Mouse (Mus musculus) heart, adult 2 months (tissue): Measurements from ENCODE around the gene Timp2.

ENCODE experiments used
- CTCF ChIP-seq: fragments of 200-600 bp; IDR thresholded peaks from 2 replicates; pipeline ENCODE4 v1.8.1; 2022; ENCODE audit warnings: antibody characterized with exemption, mild to moderate bottlenecking, moderate library complexity
- POLR2A ChIP-seq: fragments of 200-500 bp; IDR thresholded peaks from 2 replicates; pipeline ENCODE4 v1.6.1; 2011; ENCODE audit warnings: mild to moderate bottlenecking, low read depth, low read length, control low read depth; ENCODE audit not compliant: insufficient read depth

- TF ChIP-seq CTCF (no peak), POLR2A (no peak)
Measured at GRCm38 (mm10) chr11:118348419-118348818, 7.1 kb downstream of the Timp2 start.
